Mouse (Mus musculus) heart, postnatal 0 days (tissue): Measurements from ENCODE around the gene Tob1. TPM values are rescaled to one million over a fixed set of nuclear protein-coding genes. Genes with fewer than 3 reads are reported as not detected.

Experiments used
- ATAC-seq: fragments of 200-750 bp; cut with Nextera tagmentation; 2 replicates; pipeline ENCODE4 v1.8.0; 2017; ENCODE audit warnings: low read depth, moderate number of reproducible peaks, moderate library complexity; ENCODE audit not compliant: insufficient read depth
- DNase-seq: peaks from one replicate; pipeline ENCODE4 v3.0.0-alpha.2; 2016; ENCODE audit warnings: low spot score
- H3K27ac ChIP-seq: fragments of 300-500 bp; sonication (generic); 2 replicates; pipeline ENCODE4 v1.5.1; 2014; ENCODE audit warnings: low read depth, mild to moderate bottlenecking
- H3K27me3 ChIP-seq: fragments of 300-500 bp; sonication (generic); 2 replicates; pipeline ENCODE4 v1.6.1; 2014; ENCODE audit warnings: low read length, mixed read lengths; ENCODE audit not compliant: control insufficient read depth, insufficient read depth
- H3K36me3 ChIP-seq: fragments of 300-500 bp; sonication (generic); replicated peaks from 2 replicates; pipeline ENCODE4 v1.6.1; 2014; ENCODE audit warnings: low read length, mixed read lengths; ENCODE audit not compliant: control insufficient read depth, insufficient read depth
- H3K4me1 ChIP-seq: fragments of 300-500 bp; sonication (generic); 2 replicates; pipeline ENCODE4 v1.6.1; 2014; ENCODE audit warnings: antibody characterized with exemption; ENCODE audit not compliant: control insufficient read depth, insufficient read depth
- H3K4me2 ChIP-seq: fragments of 300-500 bp; sonication (generic); 2 replicates; pipeline ENCODE4 v1.6.1; 2014; ENCODE audit warnings: low read depth, mild to moderate bottlenecking, low read length, moderate library complexity
- H3K4me3 ChIP-seq: fragments of 300-500 bp; sonication (generic); 2 replicates; pipeline ENCODE4 v1.5.1; 2014; ENCODE audit warnings: low read depth, low read length
- H3K9ac ChIP-seq: fragments of 300-500 bp; sonication (generic); replicated peaks from 2 replicates; pipeline ENCODE4 v1.6.1; 2014; ENCODE audit warnings: low read depth, low read length, mixed read lengths
- H3K9me3 ChIP-seq: fragments of 300-500 bp; sonication (generic); replicated peaks from 2 replicates; pipeline ENCODE4 v1.6.1; 2016; ENCODE audit warnings: low read length; ENCODE audit not compliant: control insufficient read depth
- CTCF ChIP-seq: IDR thresholded peaks from 2 replicates; pipeline ENCODE4 v1.5.1; 2016; ENCODE audit warnings: antibody characterized with exemption, control low read depth, low read depth
- EP300 ChIP-seq: IDR thresholded peaks from 2 replicates; pipeline ENCODE4 v1.6.1; 2016; ENCODE audit warnings: antibody characterized with exemption, low read depth
- WGBS: fragments of 180-500 bp; shearing (Covaris S2); extraction: QIAGEN DNeasy Blood & Tissue Kit; methylation state at CpG from one replicate; pipeline ENCODE4 v1.1.7; 2014; 5-methylcytosine and 5-hydroxymethylcytosine counted together
- polyA plus RNA-seq: library from polyadenylated mRNA; unstranded; fragments of >200 nt; fragmentation: Nextera tagmentation; extraction: Ambion mirVana; gene quantifications from 2 replicates; pipeline ENCODE4 v1.2.1, GENCODE M21; 2015
- total RNA-seq: library from RNA; depleted of rRNA; stranded (reverse); fragments of >200 nt; gene quantifications from 2 replicates; pipeline ENCODE4 v1.2.3, GENCODE M21; 2014; ENCODE audit warnings: low replicate concordance

The Tob1 gene
- total and polyA plus RNA-seq, 2 experiments from 2014 or later, result 42.6 to 72.5 TPM

DNA sequence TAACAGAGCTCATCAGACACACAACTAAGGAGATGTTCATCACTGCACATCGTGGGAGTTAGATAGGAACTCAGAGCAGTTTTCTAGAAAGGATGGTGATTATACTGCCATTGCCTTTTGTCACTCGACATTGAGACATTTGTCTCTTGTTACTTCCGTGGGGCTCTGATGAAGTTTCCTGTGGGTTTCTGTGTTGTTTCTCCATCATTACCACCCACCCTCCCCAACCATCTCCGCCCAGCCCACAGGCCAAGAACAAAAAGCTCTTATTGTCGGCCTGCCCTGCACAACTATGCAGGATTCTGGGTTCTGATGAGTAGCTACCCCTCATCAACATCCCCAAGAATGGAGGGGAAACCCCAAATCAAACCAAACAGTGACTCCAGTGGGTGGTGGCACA is 41.7 kb upstream of the Tob1 start:
- no peak for DNase-seq
- Histone ChIP-seq H3K27ac (no peak overlapping the region), H3K9ac (no peak overlapping the region), H3K4me3 (no peak overlapping the region), H3K4me1 (no peaks in the 10 kb centered on the region), H3K4me2 (no peak overlapping the region), H3K36me3 (no peaks in the 10 kb centered on the region), H3K27me3 (no peaks in the 10 kb centered on the region), H3K9me3 (no peaks in the 10 kb centered on the region)
- TF ChIP-seq CTCF (no peak), EP300 (no peak)
- no peak for ATAC-seq
- 62% methylated on average over 5 of the region's 5 CpGs for WGBS

- Histone ChIP-seq H3K4me1 (0 out of 2 replicates have a peak, but pooled peaks cover 8% of the 10 kb centered on the region), H3K4me3 (no peak overlapping the region), H3K27ac (no peak overlapping the region), H3K4me2 (no peak overlapping the region), H3K9ac (no peak overlapping the region), H3K9me3 (no peaks in the 10 kb centered on the region), H3K36me3 (no peaks in the 10 kb centered on the region), H3K27me3 (no peaks in the 10 kb centered on the region)
- ATAC-seq (no peak), DNase-seq (no peak)
- TF ChIP-seq CTCF (no peak), EP300 (no peak)
- 86% methylated on average over 5 of the region's 5 CpGs for WGBS
Observed at GRCm38 (mm10) chr11:94171691-94172090, 39.6 kb upstream of the Tob1 start.

GRCm38 (mm10) chr11:94172186-94172585 is 39.1 kb upstream of the Tob1 start:
- Histone ChIP-seq H3K4me1 (0 out of 2 replicates have a peak, but pooled peaks cover 8% of the 10 kb centered on the region), H3K36me3 (no peaks in the 10 kb centered on the region), H3K27ac (no peak overlapping the region), H3K27me3 (no peaks in the 10 kb centered on the region), H3K4me3 (no peak overlapping the region), H3K9me3 (no peaks in the 10 kb centered on the region), H3K4me2 (no peak overlapping the region), H3K9ac (no peak overlapping the region)
- ATAC-seq (no peak), DNase-seq (no peak)
- TF ChIP-seq EP300 (no peak), CTCF (no peak)
- 73% methylated on average over 9 of the region's 9 CpGs for WGBS

DNA sequence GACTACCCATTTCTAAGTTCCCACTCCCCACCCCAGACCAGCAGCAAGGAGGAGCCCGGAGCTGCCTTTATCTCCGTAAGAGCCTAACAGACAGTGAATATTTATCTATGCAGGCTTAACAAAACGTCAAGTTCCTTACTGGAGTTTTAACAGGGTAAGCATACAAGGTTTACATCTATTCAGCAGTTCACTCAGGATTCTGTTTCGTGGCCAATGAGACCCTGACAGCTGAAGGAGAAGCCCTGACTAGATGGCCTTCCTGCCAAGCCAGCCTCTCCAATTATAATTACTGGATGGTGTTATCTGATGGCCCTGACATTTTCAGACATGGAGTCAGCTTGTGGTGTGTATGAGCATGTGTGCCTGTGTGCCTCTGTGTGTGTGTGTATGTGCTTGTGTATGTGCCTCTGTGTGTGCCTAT is 37.5 kb upstream of the Tob1 start:
- TF ChIP-seq CTCF, result no peak
- no peak for TF ChIP-seq EP300
- ATAC-seq (0 out of 2 replicates have a peak, but pooled peaks have one; percentile 28), DNase-seq (no peak)
- Histone ChIP-seq H3K9ac (no peak overlapping the region), H3K36me3 (no peaks in the 10 kb centered on the region), H3K27ac (no peak overlapping the region), H3K9me3 (no peaks in the 10 kb centered on the region), H3K27me3 (no peaks in the 10 kb centered on the region), H3K4me2 (no peak overlapping the region), H3K4me1 (0 out of 2 replicates have a peak, but pooled peaks cover 8% of the 10 kb centered on the region), H3K4me3 (no peak overlapping the region)
- whole genome bisulfite sequencing, result 23% methylated on average over 4 of the region's 4 CpGs

DNA sequence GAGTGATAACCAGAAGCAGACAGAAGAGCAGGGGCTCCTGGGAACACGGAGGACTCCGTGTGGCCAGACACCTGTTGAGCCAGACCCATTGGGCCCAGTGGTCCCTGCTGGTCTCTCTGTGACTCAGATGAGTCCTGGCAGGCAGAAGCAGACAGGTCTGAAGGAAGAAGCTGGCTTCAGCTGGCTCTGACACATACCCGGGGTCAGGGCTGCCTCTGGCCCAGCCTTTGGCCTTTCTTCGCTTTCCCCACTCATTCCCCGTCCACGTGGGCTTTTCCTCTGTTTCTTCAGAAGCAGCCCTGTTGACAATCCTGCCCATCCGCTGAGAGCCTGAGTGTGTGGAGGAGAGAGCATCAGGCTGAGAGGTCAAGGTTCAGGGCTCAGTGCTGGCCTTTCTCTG is 36.0 kb upstream of the Tob1 start:
- no peaks in the 10 kb centered on the region for H3K27me3 ChIP-seq
- H3K9me3 ChIP-seq, result no peaks in the 10 kb centered on the region
- DNase-seq (no peak), ATAC-seq (peak; percentile 18; the same call in 1 of the 2 replicates)
- no peaks in the 10 kb centered on the region for H3K36me3 ChIP-seq
- no peak overlapping the region for H3K4me3 ChIP-seq
- H3K4me2 ChIP-seq, result no peak overlapping the region
- no peak overlapping the region for H3K9ac ChIP-seq
- peak overlapping the region; percentile 61 for H3K27ac ChIP-seq
- WGBS, result 68% methylated on average over 7 of the region's 7 CpGs
- H3K4me1 ChIP-seq, result peaks cover 10% of the 10 kb centered on the region; the same call in 1 of the 2 replicates
- no peak for TF ChIP-seq EP300

- no peaks in the 10 kb centered on the region for H3K36me3 ChIP-seq
- ATAC-seq (peak; percentile 54; the same call in 1 of the 2 replicates), DNase-seq (no peak)
- peaks cover 12% of the 10 kb centered on the region; the same call in 1 of the 2 replicates for H3K4me1 ChIP-seq
- peak overlapping the region; percentile 61 for H3K27ac ChIP-seq
- no peaks in the 10 kb centered on the region for H3K9me3 ChIP-seq
- H3K4me3 ChIP-seq, result no peak overlapping the region
- no peak for TF ChIP-seq CTCF
- TF ChIP-seq EP300, result no peak
- H3K9ac ChIP-seq, result no peak overlapping the region
- WGBS, result 25% methylated on average over 8 of the region's 8 CpGs
- no peak overlapping the region for H3K4me2 ChIP-seq
- no peaks in the 10 kb centered on the region for H3K27me3 ChIP-seq
Observed at GRCm38 (mm10) chr11:94175694-94176093, 35.6 kb upstream of the Tob1 start.
